Mouse (Mus musculus): ENCODE results near the gene Fgg. TPM values are rescaled to one million over a fixed set of nuclear protein-coding genes. Genes with fewer than 3 reads are reported as not detected.
A peak's percentile ranks its signal among the peaks of the same experiment; 100 is the strongest.

Fgg gene
- total RNA-seq, 4 experiments from 2014 or later, result not detected

GRCm38 (mm10) chr3:83025475-83026301, 18.2 kb downstream of the Fgg start, which contains the start of gene Fga:
Fga (plus strand) TSS chr3:83026076.
- DNase-seq (ENCODE audit: low spot score in 2 of 2), result no peak

- DNase-seq (ENCODE audit: low spot score in 2 of 2), result no peak
Observed at GRCm38 (mm10) chr3:83027546-83028251, 20.2 kb downstream of the Fgg start.

DNA sequence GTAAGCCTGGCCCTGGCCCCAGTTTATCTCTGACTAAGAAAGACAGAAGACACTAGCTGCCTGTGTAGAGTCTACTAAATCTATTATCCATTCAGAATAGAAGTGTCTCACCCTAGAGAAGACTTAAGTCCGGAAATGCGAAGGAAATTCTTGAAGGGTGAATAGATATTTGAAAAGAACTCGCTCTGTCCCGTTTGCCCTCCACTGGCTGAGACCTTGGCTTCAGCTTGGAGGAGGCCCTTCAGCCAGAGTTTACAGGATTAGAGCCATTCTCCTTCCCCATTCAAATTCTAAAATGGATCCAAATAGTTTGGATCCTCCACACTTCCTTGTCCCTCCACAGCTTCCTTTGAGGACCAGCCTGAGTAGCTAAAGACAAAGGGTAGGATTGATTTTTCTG, 22.8 kb downstream of the Fgg start:
- no peak for DNase-seq (ENCODE audit: low spot score in 2 of 2)

- no peak for DNase-seq (ENCODE audit: low spot score in 2 of 2)
Observed at GRCm38 (mm10) chr3:83032746-83033308, 25.3 kb downstream of the Fgg start.

DNA sequence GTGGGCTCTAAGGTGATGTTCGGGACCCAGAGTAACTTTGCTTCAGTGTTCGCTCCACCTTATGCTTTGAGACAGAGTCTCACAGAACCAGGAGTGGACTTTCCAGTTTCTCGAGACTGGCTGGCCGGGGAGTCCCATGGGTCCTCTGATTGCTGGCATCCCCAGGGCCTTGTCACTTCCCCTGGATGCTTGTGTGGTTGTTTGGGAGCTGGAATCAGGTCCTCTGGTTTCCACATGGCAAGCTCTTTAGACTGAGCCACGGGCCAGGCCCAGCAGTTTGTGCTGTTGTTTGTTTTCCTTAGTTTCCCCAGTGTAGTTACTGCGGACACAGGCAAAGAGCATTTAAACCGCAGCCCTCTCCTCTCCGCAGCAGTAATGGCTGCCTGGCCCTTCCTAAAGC, 26.3 kb downstream of the Fgg start:
- DNase-seq (ENCODE audit: low spot score in 2 of 2), result no peak

DNA sequence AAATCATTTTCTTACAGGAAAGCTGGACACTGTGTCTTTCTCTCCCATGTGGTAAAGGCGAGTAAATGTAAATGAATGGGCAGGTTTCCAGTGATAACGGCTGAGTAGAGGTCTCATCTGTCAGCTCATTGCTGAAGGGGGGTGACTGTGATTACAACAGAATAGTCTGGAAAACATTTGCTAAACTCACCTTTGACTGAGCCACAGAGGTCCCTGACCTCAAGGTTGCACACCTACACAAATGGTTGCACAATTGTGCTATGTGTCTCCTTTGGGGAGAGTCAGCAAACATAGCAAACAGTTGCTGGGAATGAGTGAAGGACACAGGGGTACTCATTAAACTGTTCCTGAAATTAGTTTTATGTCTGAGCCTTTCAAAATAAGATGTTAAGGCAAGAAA, 31.3 kb downstream of the Fgg start:
- no peak for DNase-seq (ENCODE audit: low spot score in 2 of 2)

GRCm38 (mm10) chr3:83039666-83040065, 32.1 kb downstream of the Fgg start:
- DNase-seq (ENCODE audit: low spot score in 2 of 2), result no peak

GRCm38 (mm10) chr3:83042451-83042850, 34.9 kb downstream of the Fgg start:
- DNase-seq (ENCODE audit: low spot score in 2 of 2), result no peak

DNA sequence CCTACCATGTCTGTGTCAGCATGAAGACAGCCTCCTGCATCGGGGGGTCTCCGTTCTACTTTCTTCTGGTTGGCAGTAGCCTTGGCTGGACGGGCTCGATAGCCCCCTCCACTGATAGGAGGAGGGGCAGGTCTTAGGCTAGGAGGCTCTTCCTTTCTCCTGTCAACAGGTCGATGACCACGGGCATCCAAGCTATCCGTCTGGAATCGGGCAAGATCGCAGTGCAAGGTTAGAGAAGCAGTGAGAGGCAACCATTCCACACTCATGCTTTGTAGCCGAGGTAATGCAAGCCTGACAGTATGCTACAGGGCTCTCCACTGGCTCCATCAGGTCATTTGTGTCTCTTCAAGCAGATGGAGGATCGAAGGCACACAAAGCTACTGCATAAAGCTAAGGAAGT, 39.1 kb downstream of the Fgg start:
- no peak for DNase-seq (ENCODE audit: low spot score in 2 of 2)

DNA sequence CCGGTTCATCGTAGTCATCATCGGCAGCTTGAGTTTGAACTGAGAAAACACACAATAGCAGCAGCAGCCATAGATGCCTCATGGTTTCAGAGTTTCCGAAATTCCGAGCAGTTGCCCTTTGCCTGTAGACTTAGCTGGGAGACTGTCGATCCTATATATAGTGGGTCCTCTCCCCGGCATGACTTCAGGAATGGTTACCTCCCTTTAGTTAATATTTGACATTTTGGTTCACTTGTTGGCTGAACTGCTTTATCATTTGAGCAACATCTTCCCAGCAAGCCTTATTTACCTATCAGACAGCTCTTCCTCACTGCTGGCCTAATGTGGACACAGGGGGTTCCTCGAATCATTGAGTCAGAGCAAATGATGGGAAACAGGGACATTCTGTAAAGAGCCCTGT, 42.2 kb downstream of the Fgg start, which contains the start of gene Fgb:
Fgb (minus strand) TSS at position 184 of the 400 bp plus-strand sequence.
- no peak for DNase-seq (ENCODE audit: low spot score in 2 of 2)

GRCm38 (mm10) chr3:83050661-83051060, 43.1 kb downstream of the Fgg start:
- no peak for DNase-seq (ENCODE audit: low spot score in 2 of 2)

GRCm38 (mm10) chr3:83052102-83052501, 44.6 kb downstream of the Fgg start:
- no peak for DNase-seq (ENCODE audit: low spot score in 2 of 2)

GRCm38 (mm10) chr3:83053126-83053525, 45.6 kb downstream of the Fgg start:
- no peak for DNase-seq (ENCODE audit: low spot score in 2 of 2)

DNA sequence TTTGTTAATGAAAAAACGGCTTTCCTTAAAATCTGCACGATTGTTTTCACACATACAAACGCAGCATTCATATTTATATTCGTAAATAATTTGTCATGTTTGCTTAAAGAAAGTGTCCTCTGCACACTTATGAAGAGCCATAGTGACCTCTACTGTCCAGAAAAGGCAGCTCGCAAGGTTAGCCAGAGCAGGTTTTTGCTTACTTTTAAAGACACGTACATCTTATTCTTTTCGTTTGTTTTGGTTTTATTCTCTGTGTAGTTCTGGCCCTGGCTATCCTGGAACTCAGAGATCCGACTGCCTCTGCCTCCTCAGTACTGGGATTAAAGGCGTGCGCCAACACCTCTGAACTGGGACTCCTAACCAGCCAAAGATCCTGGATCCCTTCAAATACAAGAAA, 46.2 kb downstream of the Fgg start:
- DNase-seq (ENCODE audit: low spot score in 2 of 2), result no peak

- no peak for DNase-seq (ENCODE audit: low spot score in 2 of 2)
Observed at GRCm38 (mm10) chr3:83054759-83055158, 47.2 kb downstream of the Fgg start.

GRCm38 (mm10) chr3:83055281-83056038, 47.9 kb downstream of the Fgg start, which contains the start of gene Plrg1:
Plrg1 (plus strand) TSS chr3:83055522.
- DNase-seq (ENCODE audit: low spot score in 2 of 2), result peak; percentile 95 to 97

DNA sequence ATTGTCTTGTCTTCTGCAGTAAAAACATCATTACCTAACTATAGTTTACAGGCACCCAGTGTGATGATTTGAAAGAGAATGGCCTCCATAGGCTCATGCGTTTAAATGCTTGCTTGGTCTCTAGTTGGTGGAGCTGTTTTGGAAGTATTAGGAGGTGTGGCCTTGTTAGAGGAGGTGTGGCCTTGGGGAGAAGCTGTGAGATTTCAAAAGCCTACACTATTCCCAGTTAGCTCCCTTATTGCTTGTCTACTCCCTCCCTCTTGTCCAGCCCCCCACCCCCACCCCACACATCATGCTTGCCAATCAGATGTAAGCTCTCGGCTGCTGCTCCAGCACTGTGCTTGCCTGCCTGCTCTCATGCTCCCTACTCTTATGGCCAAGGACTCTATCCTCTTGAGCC, 49.5 kb downstream of the Fgg start:
- no peak for DNase-seq (ENCODE audit: low spot score in 2 of 2)
